Mouse (Mus musculus): ENCODE data around the gene Ipo13. TPM values are rescaled to one million over a fixed set of nuclear protein-coding genes. Genes with fewer than 3 reads are reported as not detected.

Ipo13 gene
- total and polyA plus RNA-seq, 2 experiments from 2014 or later, result 39.9 to 46.0 TPM

DNA sequence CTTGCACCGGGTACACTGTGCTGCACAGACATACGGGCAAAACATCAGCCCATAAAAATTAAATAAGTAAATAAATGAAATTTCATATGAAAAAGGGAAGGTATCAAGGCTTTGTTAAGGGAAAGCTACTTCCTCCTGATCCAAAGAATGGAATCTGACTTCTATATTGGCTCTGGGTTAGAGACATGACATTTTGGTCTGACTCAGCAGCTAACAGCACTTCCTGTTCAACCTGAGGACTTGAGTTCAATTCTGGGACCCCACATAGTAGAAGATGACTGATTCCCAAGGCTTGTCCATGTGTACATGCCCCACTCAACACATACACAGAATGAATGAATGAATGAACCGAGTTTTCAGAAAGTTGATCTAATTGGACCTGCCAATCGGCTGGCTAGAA lies 3.0 kb upstream of the Ipo13 start:
- ATAC-seq (ENCODE audit: low FRiP score) (no peak), DNase-seq (ENCODE audit: low spot score) (no peak)
- Histone ChIP-seq H3K36me3 (ENCODE audit: insufficient read depth, low read length) (no peaks in the 10 kb centered on the region), H3K9ac (replicated peaks; ENCODE audit: low read length, poor library complexity, severe bottlenecking) (no peak overlapping the region), H3K27ac (ENCODE audit: low read depth, low read length) (no peak overlapping the region), H3K4me1 (ENCODE audit: insufficient read depth, low read length) (peaks cover 8% of the 10 kb centered on the region; the same call in 1 of the 2 replicates), H3K4me2 (ENCODE audit: low read depth, low read length, poor library complexity, severe bottlenecking) (no peak overlapping the region), H3K9me3 (ENCODE audit: low read length) (no peaks in the 10 kb centered on the region), H3K27me3 (ENCODE audit: insufficient read depth, low read length) (no peaks in the 10 kb centered on the region), H3K4me3 (ENCODE audit: low read depth, low read length) (no peak overlapping the region)
- TF ChIP-seq CTCF (IDR thresholded peaks at IDR 0.05), result no peak
- WGBS, result 95% methylated on average over 4 of the region's 4 CpGs

GRCm38 (mm10) chr4:117917402-117917801 lies 2.6 kb upstream of the Ipo13 start:
- no peak for ATAC-seq (ENCODE audit: low FRiP score)
- no peaks in the 10 kb centered on the region for H3K36me3 ChIP-seq (ENCODE audit: insufficient read depth, low read length)
- no peak overlapping the region for H3K27ac ChIP-seq (ENCODE audit: low read depth, low read length)
- no peaks in the 10 kb centered on the region for H3K9me3 ChIP-seq (ENCODE audit: low read length)
- TF ChIP-seq CTCF (IDR thresholded peaks at IDR 0.05), result no peak
- H3K27me3 ChIP-seq (ENCODE audit: insufficient read depth, low read length), result no peaks in the 10 kb centered on the region
- no peak overlapping the region for H3K9ac ChIP-seq (replicated peaks; ENCODE audit: low read length, poor library complexity, severe bottlenecking)
- peaks cover 10% of the 10 kb centered on the region; the same call in 1 of the 2 replicates for H3K4me1 ChIP-seq (ENCODE audit: insufficient read depth, low read length)
- no peak overlapping the region for H3K4me2 ChIP-seq (ENCODE audit: low read depth, low read length, poor library complexity, severe bottlenecking)
- 98% methylated on average over 4 of the region's 4 CpGs for WGBS
- no peak overlapping the region for H3K4me3 ChIP-seq (ENCODE audit: low read depth, low read length)
- DNase-seq (ENCODE audit: low spot score), result no peak

- H3K9ac ChIP-seq (replicated peaks; ENCODE audit: low read length, poor library complexity, severe bottlenecking), result no peak overlapping the region
- no peak for ATAC-seq (ENCODE audit: low FRiP score)
These were observed 1.6 kb upstream of the Ipo13 start for GRCm38 (mm10) chr4:117916386-117916785.

DNA sequence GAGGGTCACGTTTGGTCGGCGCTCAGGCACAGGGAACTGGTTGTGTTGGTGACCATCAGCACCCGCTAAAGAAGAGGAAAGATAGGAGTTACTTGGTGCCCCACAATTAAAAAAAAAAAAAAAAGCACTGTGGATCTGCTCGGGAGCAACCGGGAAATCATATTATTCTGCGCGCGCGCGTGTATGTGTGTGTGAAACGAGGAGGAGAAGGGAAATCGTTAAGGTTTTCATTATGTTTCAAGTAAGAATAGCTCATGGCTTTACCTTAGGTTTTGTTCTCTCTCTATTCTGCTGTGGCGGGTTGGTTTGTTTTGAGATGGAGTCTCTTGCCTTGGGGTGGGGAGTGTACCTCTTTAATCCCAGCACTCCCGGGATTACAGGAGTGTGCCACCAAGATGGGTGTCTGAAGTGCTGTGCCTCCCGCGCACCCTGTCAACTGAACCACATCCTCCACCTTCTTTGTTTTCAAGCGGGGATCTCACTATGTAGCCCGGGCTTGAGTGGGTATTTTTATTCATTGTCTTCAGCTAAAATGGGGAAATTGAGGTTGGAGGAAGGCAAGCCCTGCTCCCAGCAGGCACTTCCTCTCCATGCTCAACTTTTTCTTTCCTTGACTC lies 798 bp upstream of the Ipo13 start:
- peak overlapping the region; percentile 68 for H3K4me3 ChIP-seq (ENCODE audit: low read depth, low read length)
- 2% methylated on average over 19 of the region's 19 CpGs for WGBS
- peak overlapping the region; percentile 75 for H3K9ac ChIP-seq (replicated peaks; ENCODE audit: low read length, poor library complexity, severe bottlenecking)
- H3K9me3 ChIP-seq (ENCODE audit: low read length), result no peaks in the 10 kb centered on the region
- H3K36me3 ChIP-seq (ENCODE audit: insufficient read depth, low read length), result no peaks in the 10 kb centered on the region; the same call in 1 of the 2 replicates
- peak overlapping the region; percentile 63 for H3K27ac ChIP-seq (ENCODE audit: low read depth, low read length)
- DNase-seq (ENCODE audit: low spot score), result no peak
- no peak for TF ChIP-seq CTCF (IDR thresholded peaks at IDR 0.05)
- ATAC-seq (ENCODE audit: low FRiP score), result no peak
- H3K4me2 ChIP-seq (ENCODE audit: low read depth, low read length, poor library complexity, severe bottlenecking), result peak overlapping the region; percentile 84
- H3K27me3 ChIP-seq (ENCODE audit: insufficient read depth, low read length), result no peaks in the 10 kb centered on the region
- peaks cover 10% of the 10 kb centered on the region; the same call in 1 of the 2 replicates for H3K4me1 ChIP-seq (ENCODE audit: insufficient read depth, low read length)

More at GRCm38 (mm10) chr4:117916386-117916785, 1.6 kb upstream of the Ipo13 start:
- no peak for TF ChIP-seq CTCF (IDR thresholded peaks at IDR 0.05)
- 94% methylated on average over 5 of the region's 5 CpGs for WGBS
- Histone ChIP-seq H3K4me2 (ENCODE audit: low read depth, low read length, poor library complexity, severe bottlenecking) (no peak overlapping the region), H3K9me3 (ENCODE audit: low read length) (no peaks in the 10 kb centered on the region), H3K27me3 (ENCODE audit: insufficient read depth, low read length) (no peaks in the 10 kb centered on the region), H3K27ac (ENCODE audit: low read depth, low read length) (no peak overlapping the region), H3K4me1 (ENCODE audit: insufficient read depth, low read length) (peaks cover 10% of the 10 kb centered on the region; the same call in 1 of the 2 replicates), H3K36me3 (ENCODE audit: insufficient read depth, low read length) (no peaks in the 10 kb centered on the region; the same call in 1 of the 2 replicates), H3K4me3 (ENCODE audit: low read depth, low read length) (peak overlapping the region; percentile 68; the same call in 1 of the 2 replicates)
- DNase-seq (ENCODE audit: low spot score), result no peak

DNA sequence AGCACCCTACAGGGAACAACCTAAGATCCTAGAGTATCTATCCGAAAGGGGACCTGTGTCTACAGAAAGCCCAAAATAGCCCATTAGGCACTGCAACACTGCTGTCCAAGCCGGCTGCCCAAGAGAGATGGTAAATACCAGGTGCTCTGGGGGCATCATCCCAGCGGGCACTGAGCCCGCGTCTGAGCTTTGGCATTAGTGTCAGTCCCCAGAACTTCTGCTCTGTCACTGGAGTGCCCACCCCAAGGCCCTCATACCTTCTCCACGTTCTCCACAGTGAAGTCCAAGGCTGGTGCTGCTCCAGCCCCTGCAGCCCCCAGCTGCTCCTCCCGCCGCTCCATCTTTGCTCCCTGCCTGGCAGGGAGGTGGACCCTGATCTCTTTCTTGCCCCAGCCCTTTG lies 768 bp downstream of the Ipo13 start:
- WGBS, result 11% methylated on average over 8 of the region's 8 CpGs
- Histone ChIP-seq H3K27me3 (ENCODE audit: insufficient read depth, low read length) (no peaks in the 10 kb centered on the region), H3K36me3 (ENCODE audit: insufficient read depth, low read length) (no peaks in the 10 kb centered on the region; the same call in 1 of the 2 replicates), H3K27ac (ENCODE audit: low read depth, low read length) (no peak overlapping the region), H3K4me3 (ENCODE audit: low read depth, low read length) (peak overlapping the region; percentile 68), H3K4me1 (ENCODE audit: insufficient read depth, low read length) (peaks cover 13% of the 10 kb centered on the region; the same call in 1 of the 2 replicates), H3K4me2 (ENCODE audit: low read depth, low read length, poor library complexity, severe bottlenecking) (peak overlapping the region; percentile 84), H3K9ac (replicated peaks; ENCODE audit: low read length, poor library complexity, severe bottlenecking) (peak overlapping the region; percentile 75), H3K9me3 (ENCODE audit: low read length) (no peaks in the 10 kb centered on the region)
- ATAC-seq (ENCODE audit: low FRiP score), result 0 out of 2 replicates have a peak, but pooled peaks have one; percentile 2
- TF ChIP-seq CTCF (IDR thresholded peaks at IDR 0.05), result no peak
- no peak for DNase-seq (ENCODE audit: low spot score)

GRCm38 (mm10) chr4:117913421-117913820 lies 1.4 kb downstream of the Ipo13 start:
- Histone ChIP-seq H3K36me3 (ENCODE audit: insufficient read depth, low read length) (no peaks in the 10 kb centered on the region; the same call in 1 of the 2 replicates), H3K4me1 (ENCODE audit: insufficient read depth, low read length) (peaks cover 13% of the 10 kb centered on the region; the same call in 1 of the 2 replicates), H3K4me2 (ENCODE audit: low read depth, low read length, poor library complexity, severe bottlenecking) (peak overlapping the region; percentile 84), H3K27me3 (ENCODE audit: insufficient read depth, low read length) (no peaks in the 10 kb centered on the region), H3K4me3 (ENCODE audit: low read depth, low read length) (peak overlapping the region; percentile 68), H3K27ac (ENCODE audit: low read depth, low read length) (no peak overlapping the region), H3K9ac (replicated peaks; ENCODE audit: low read length, poor library complexity, severe bottlenecking) (peak overlapping the region; percentile 6; the same call in 1 of the 2 replicates), H3K9me3 (ENCODE audit: low read length) (no peaks in the 10 kb centered on the region)
- ATAC-seq (ENCODE audit: low FRiP score) (no peak), DNase-seq (ENCODE audit: low spot score) (no peak)
- WGBS, result 42% methylated on average over 3 of the region's 3 CpGs
- TF ChIP-seq CTCF (IDR thresholded peaks at IDR 0.05), result no peak
